Mouse (Mus musculus): ENCODE data around the gene Cog7. TPM values are rescaled to one million over a fixed set of nuclear protein-coding genes. Genes with fewer than 3 reads are reported as not detected.

The Cog7 gene
- polyA plus RNA-seq, 1 experiment from 2014 or later = 14.5 TPM

DNA sequence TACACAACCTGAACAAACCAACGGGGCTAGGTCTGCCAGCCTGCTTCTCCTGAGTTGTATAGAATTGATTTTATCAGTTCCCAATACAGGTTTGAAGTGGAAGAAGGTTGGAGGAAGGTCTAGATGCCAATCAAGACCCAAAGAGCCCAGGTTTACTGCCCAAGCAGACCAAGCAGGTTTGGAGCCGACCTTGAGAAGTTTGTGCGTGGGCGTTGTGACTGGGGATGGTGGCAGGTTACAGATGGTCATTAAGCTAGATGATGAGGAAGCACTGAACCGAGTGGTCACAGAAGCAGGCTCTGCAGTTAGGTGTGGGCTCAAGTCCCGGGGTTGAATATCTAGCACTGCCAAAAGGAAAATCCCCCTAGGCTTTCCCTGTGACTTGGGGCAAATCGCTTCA lies 106.7 kb downstream of the Cog7 start:
- no peak for TF ChIP-seq EP300 (optimal IDR thresholded peaks at IDR 0.05)
- TF ChIP-seq CTCF (IDR thresholded peaks at IDR 0.05; ENCODE audit: low read depth) = no peak
- ATAC-seq (ENCODE audit: low FRiP score, low TSS enrichment) = no peak
- no peak overlapping the region for H3K9ac ChIP-seq (ENCODE audit: low read length)

DNA sequence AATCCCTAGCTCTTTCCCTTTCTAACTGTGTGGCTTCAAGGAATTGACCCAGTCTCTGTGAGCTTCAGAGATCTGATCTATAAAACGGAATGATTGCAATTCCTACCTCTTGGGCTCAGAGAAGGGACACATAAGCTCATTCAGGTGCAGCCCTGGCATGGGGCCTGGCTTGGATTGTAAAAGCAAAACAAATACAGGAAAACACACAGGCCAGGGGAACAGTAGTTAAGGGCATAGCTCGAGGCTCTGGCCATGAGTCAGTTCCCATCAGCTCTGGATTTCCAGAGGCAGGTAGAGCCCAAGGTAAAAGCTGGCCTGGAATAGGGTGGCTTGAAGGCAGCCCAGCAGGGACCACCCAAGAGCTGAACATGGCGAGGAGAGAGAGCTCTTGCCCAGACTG lies 107.5 kb downstream of the Cog7 start:
- ATAC-seq (ENCODE audit: low FRiP score, low TSS enrichment) (0 out of 2 replicates have a peak, but pooled peaks have one; percentile 31), DNase-seq (ENCODE audit: low spot score) (no peak)
- Histone ChIP-seq H3K36me3 (ENCODE audit: control insufficient read depth, insufficient read depth, low read length) (no peaks in the 10 kb centered on the region), H3K9me3 (ENCODE audit: control insufficient read depth, low read length) (no peaks in the 10 kb centered on the region), H3K9ac (ENCODE audit: low read length) (no peak overlapping the region), H3K4me1 (replicated peaks; ENCODE audit: control insufficient read depth, insufficient read depth) (no peaks in the 10 kb centered on the region), H3K27ac (replicated peaks) (peak overlapping the region; percentile 18; the same call in 1 of the 2 replicates), H3K4me3 (ENCODE audit: low read depth, low read length) (no peak overlapping the region), H3K4me2 (replicated peaks; ENCODE audit: low read depth) (no peak overlapping the region), H3K27me3 (ENCODE audit: control insufficient read depth, insufficient read depth, low read length) (no peaks in the 10 kb centered on the region)
- 41% methylated on average over 3 of the region's 3 CpGs for WGBS
- no peak for TF ChIP-seq EP300 (optimal IDR thresholded peaks at IDR 0.05)
- no peak for TF ChIP-seq CTCF (IDR thresholded peaks at IDR 0.05; ENCODE audit: low read depth)

More for the DNA sequence above, 106.7 kb downstream of the Cog7 start:
- Histone ChIP-seq H3K4me3 (ENCODE audit: low read depth, low read length) (no peak overlapping the region), H3K27me3 (ENCODE audit: control insufficient read depth, insufficient read depth, low read length) (no peaks in the 10 kb centered on the region), H3K36me3 (ENCODE audit: control insufficient read depth, insufficient read depth, low read length) (no peaks in the 10 kb centered on the region), H3K4me2 (replicated peaks; ENCODE audit: low read depth) (no peak overlapping the region), H3K27ac (replicated peaks) (no peak overlapping the region), H3K4me1 (replicated peaks; ENCODE audit: control insufficient read depth, insufficient read depth) (no peaks in the 10 kb centered on the region), H3K9me3 (ENCODE audit: control insufficient read depth, low read length) (no peaks in the 10 kb centered on the region)
- 74% methylated on average over 7 of the region's 7 CpGs for WGBS
- no peak for DNase-seq (ENCODE audit: low spot score)

GRCm38 (mm10) chr7:121871631-121872030 lies 109.9 kb downstream of the Cog7 start:
- no peaks in the 10 kb centered on the region for H3K9me3 ChIP-seq (ENCODE audit: control insufficient read depth, low read length)
- no peaks in the 10 kb centered on the region for H3K27me3 ChIP-seq (ENCODE audit: control insufficient read depth, insufficient read depth, low read length)
- no peaks in the 10 kb centered on the region for H3K36me3 ChIP-seq (ENCODE audit: control insufficient read depth, insufficient read depth, low read length)
- ATAC-seq (ENCODE audit: low FRiP score, low TSS enrichment) = no peak
- H3K9ac ChIP-seq (ENCODE audit: low read length) = no peak overlapping the region
- no peak overlapping the region for H3K27ac ChIP-seq (replicated peaks)
- H3K4me2 ChIP-seq (replicated peaks; ENCODE audit: low read depth) = no peak overlapping the region
- DNase-seq (ENCODE audit: low spot score) = no peak
- WGBS = 59% methylated on average over 2 of the region's 3 CpGs
- H3K4me1 ChIP-seq (replicated peaks; ENCODE audit: control insufficient read depth, insufficient read depth) = no peaks in the 10 kb centered on the region
- TF ChIP-seq EP300 (optimal IDR thresholded peaks at IDR 0.05) (no peak), CTCF (IDR thresholded peaks at IDR 0.05; ENCODE audit: low read depth) (no peak)
- no peak overlapping the region for H3K4me3 ChIP-seq (ENCODE audit: low read depth, low read length)

- Histone ChIP-seq H3K9me3 (ENCODE audit: control insufficient read depth, low read length) (no peaks in the 10 kb centered on the region), H3K9ac (ENCODE audit: low read length) (0 out of 2 replicates have a peak within 1 kb of the TSS, but pooled peaks have one; percentile 8), H3K36me3 (ENCODE audit: control insufficient read depth, insufficient read depth, low read length) (no peaks in the 10 kb centered on the region), H3K27ac (replicated peaks) (no peak within 1 kb of the TSS), H3K27me3 (ENCODE audit: control insufficient read depth, insufficient read depth, low read length) (no peaks in the 10 kb centered on the region), H3K4me1 (replicated peaks; ENCODE audit: control insufficient read depth, insufficient read depth) (no peaks in the 10 kb centered on the region), H3K4me2 (replicated peaks; ENCODE audit: low read depth) (peak within 1 kb of the TSS; percentile 51), H3K4me3 (ENCODE audit: low read depth, low read length) (peak within 1 kb of the TSS; percentile 28)
- TF ChIP-seq CTCF (IDR thresholded peaks at IDR 0.05; ENCODE audit: low read depth) (no peak), EP300 (optimal IDR thresholded peaks at IDR 0.05) (no peak)
- under 1% methylated on average over 32 of the region's 42 CpGs for WGBS
- peak; percentile 75 for DNase-seq (ENCODE audit: low spot score)
- ATAC-seq (ENCODE audit: low FRiP score, low TSS enrichment) = peak; percentile 93
Measured at GRCm38 (mm10) chr7:121864858-121865585, 116.5 kb downstream of the Cog7 start, which contains the start of gene Scnn1b. Gene Scnn1b (plus strand): TSS chr7:121865038.

- no peak for ATAC-seq (ENCODE audit: low FRiP score, low TSS enrichment)
- TF ChIP-seq EP300 (optimal IDR thresholded peaks at IDR 0.05) (no peak), CTCF (IDR thresholded peaks at IDR 0.05; ENCODE audit: low read depth) (peak; percentile 20; the same call in 1 of the 2 replicates)
- H3K4me1 ChIP-seq (replicated peaks; ENCODE audit: control insufficient read depth, insufficient read depth) = no peaks in the 10 kb centered on the region
- 81% methylated on average over 8 of the region's 8 CpGs for WGBS
- H3K27me3 ChIP-seq (ENCODE audit: control insufficient read depth, insufficient read depth, low read length) = no peaks in the 10 kb centered on the region
- no peak overlapping the region for H3K4me3 ChIP-seq (ENCODE audit: low read depth, low read length)
- H3K36me3 ChIP-seq (ENCODE audit: control insufficient read depth, insufficient read depth, low read length) = no peaks in the 10 kb centered on the region
- no peak overlapping the region for H3K4me2 ChIP-seq (replicated peaks; ENCODE audit: low read depth)
- no peak overlapping the region for H3K27ac ChIP-seq (replicated peaks)
- no peaks in the 10 kb centered on the region for H3K9me3 ChIP-seq (ENCODE audit: control insufficient read depth, low read length)
- DNase-seq (ENCODE audit: low spot score) = no peak
- H3K9ac ChIP-seq (ENCODE audit: low read length) = no peak overlapping the region
Measured at GRCm38 (mm10) chr7:121858939-121859338, 122.6 kb downstream of the Cog7 start.

Data from stomach, postnatal 0 days (tissue).